Mouse (Mus musculus) inflammation-experienced regulatory T-cells, adult 6 months (primary cell): Measurements from ENCODE around the gene Adh6b. TPM values are rescaled to one million over a fixed set of nuclear protein-coding genes. Genes with fewer than 3 reads are reported as not detected.

Experiments
- ATAC-seq: one replicate; pipeline ENCODE4 v1.8.0; 2017
- polyA plus RNA-seq, 3 experiments: library from polyadenylated mRNA; unstranded; fragments of 100-300 nt; shearing (Covaris generic); gene quantifications; one replicate each; pipeline ENCODE4 v1.2.1; 2017

The Adh6b gene
- polyA plus RNA-seq, result not detected

GRCm38 (mm10) chr3:138341471-138341870 is at the start of gene Adh6b:
Gene Adh6b, plus strand, starts transcription at chr3:138341775.
- no peak for ATAC-seq

- no peak for ATAC-seq
Observed at GRCm38 (mm10) chr3:138293298-138293895, 48.2 kb upstream of the Adh6b start.

GRCm38 (mm10) chr3:138300130-138300529 is 41.4 kb upstream of the Adh6b start:
- no peak for ATAC-seq

- ATAC-seq, result no peak
Observed at GRCm38 (mm10) chr3:138302676-138303075, 38.9 kb upstream of the Adh6b start.

- no peak for ATAC-seq
Observed at GRCm38 (mm10) chr3:138303771-138304488, 37.6 kb upstream of the Adh6b start.

- no peak for ATAC-seq
Observed at GRCm38 (mm10) chr3:138304489-138304871, 37.1 kb upstream of the Adh6b start.

GRCm38 (mm10) chr3:138305486-138306289 is 35.9 kb upstream of the Adh6b start:
- no peak for ATAC-seq

- ATAC-seq, result no peak
Observed at GRCm38 (mm10) chr3:138306290-138306683, 35.3 kb upstream of the Adh6b start.

- ATAC-seq, result no peak
Observed at GRCm38 (mm10) chr3:138309910-138310309, 31.7 kb upstream of the Adh6b start.

GRCm38 (mm10) chr3:138311015-138311414 is 30.6 kb upstream of the Adh6b start:
- ATAC-seq, result no peak

- ATAC-seq, result no peak
Observed at GRCm38 (mm10) chr3:138312965-138313364, 28.6 kb upstream of the Adh6b start, which contains the start of gene Adh6a. Gene Adh6a, plus strand, starts transcription at chr3:138313286.

GRCm38 (mm10) chr3:138316908-138317472 is 24.6 kb upstream of the Adh6b start:
- no peak for ATAC-seq

GRCm38 (mm10) chr3:138325001-138325400 is 16.6 kb upstream of the Adh6b start:
- ATAC-seq, result no peak

- no peak for ATAC-seq
Observed at GRCm38 (mm10) chr3:138325466-138325865, 16.1 kb upstream of the Adh6b start.

- peak; percentile 36 for ATAC-seq
Observed at GRCm38 (mm10) chr3:138333910-138334309, 7.7 kb upstream of the Adh6b start.

GRCm38 (mm10) chr3:138334320-138334719 is 7.3 kb upstream of the Adh6b start:
- ATAC-seq, result peak; percentile 88

GRCm38 (mm10) chr3:138335566-138335965 is 6.0 kb upstream of the Adh6b start:
- ATAC-seq, result no peak

- no peak for ATAC-seq
Observed at GRCm38 (mm10) chr3:138336104-138336754, 5.3 kb upstream of the Adh6b start.

GRCm38 (mm10) chr3:138347041-138347440 is 5.5 kb downstream of the Adh6b start:
- no peak for ATAC-seq

GRCm38 (mm10) chr3:138352012-138352809 is 10.6 kb downstream of the Adh6b start:
- no peak for ATAC-seq

GRCm38 (mm10) chr3:138358856-138359255 is 17.3 kb downstream of the Adh6b start:
- ATAC-seq, result no peak

- no peak for ATAC-seq
Observed at GRCm38 (mm10) chr3:138360721-138361120, 19.1 kb downstream of the Adh6b start.
